Mouse (Mus musculus) heart, adult 18-20 months (tissue): ENCODE measurements around the gene Lct. TPM values are rescaled to one million over a fixed set of nuclear protein-coding genes. Genes with fewer than 3 reads are reported as not detected.
"Not testable (repeated sequence)": the region's sequence is repeated elsewhere in the genome, so short reads cannot be mapped to it uniquely, and the experiment has no call there.

Experiments
- DNase-seq, 2 experiments: peaks; one replicate each; pipeline ENCODE4 v3.0.0; 2021 to 2022; ENCODE audit warnings: mixed read lengths in 1 of 2
- long read RNA-seq, 2 experiments: library from polyadenylated mRNA; stranded (forward); transcript quantifications; one replicate each; pipeline ENCODE4 v2.0.0; 2021
- total RNA-seq, 2 experiments: library from RNA; stranded (reverse); gene quantifications; 2 replicates each; pipeline ENCODE4 v1.2.3; 2021

The Lct gene
- not detected for total RNA-seq
- long read RNA-seq, experiment 1: 0 reads
- long read RNA-seq, experiment 2: 0 reads

DNA sequence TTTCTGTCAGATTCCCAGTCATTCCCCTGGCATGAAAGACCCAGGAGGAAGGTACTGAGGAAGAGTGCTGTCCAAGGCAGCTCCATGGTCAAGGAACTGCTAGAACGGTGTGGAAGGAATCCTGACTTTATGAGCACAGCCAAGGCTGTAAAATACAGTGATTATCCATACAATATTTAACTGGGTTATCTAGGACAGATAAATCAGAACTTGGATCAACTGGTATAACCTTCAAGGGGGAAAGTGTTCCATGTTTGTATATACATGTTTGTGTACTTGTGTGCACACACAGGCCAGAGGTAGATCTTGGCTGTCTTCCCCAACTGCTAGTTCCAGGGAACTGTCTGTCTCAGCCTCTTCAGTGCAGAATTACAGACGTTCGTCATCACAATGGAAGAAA lies at the start of gene Lct:
Gene Lct, minus strand, starts transcription at position 101 of the 400 bp plus-strand sequence.
- no peak for DNase-seq

GRCm38 (mm10) chr1:128376841-128377240 lies 48.7 kb upstream of the Lct start:
- DNase-seq: no peak

- peak in 1 of 2 experiments; percentile 27 for DNase-seq
Observed at GRCm38 (mm10) chr1:128372143-128372860, 44.2 kb upstream of the Lct start.

DNA sequence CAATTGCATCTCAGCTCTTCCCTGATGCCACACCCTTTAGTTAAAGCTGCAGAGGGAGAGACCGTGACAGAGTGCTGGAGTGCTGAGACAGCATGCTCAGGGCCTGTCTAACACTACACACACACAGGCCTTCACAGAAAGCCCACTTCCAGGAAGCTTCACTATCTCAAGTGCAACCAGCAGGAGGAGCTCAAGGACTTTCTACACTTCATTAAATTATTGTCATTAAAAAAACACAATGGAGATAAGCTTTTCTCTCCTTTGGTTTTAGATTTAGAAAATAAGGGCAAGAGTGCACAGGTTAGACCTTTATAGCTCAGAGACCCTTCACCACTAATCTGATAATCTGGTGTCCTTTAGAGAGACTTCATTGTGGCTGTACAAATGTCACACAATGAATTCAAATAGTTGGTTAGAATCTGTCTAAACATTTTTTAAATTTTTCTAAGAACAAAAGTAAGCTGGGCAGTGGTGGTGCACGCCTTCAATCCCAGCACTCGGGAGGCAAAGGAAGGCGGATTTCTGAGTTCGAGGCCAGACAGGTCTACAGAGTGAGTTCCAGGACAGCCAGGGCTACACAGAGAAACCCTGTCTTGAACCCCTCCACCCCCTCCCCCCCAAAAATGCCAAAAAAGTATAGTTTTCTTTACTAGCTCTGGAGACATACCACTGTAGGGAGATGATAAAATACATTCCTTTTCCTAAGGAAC lies 40.8 kb upstream of the Lct start:
- DNase-seq: peak; percentile 13 to 57

DNA sequence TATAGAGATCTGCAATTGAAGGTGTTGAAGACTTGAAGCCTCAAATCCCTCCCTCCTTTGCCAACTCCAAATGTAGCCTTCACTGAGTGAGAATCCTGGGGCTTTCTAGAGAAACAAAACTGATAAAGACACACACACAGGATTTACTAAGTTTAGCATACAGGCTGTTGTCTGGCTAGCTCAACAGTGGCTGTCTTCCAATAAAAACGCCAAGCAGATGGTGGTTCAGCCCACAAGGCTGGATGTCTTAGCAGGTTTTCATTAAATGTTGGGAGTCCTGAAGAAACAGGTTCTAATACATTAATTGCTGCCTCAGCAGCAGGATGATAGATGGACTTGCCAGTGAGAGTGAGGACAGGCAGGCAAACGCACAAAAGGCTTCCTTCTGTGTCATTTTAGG lies 32.5 kb upstream of the Lct start:
- DNase-seq: no peak

DNA sequence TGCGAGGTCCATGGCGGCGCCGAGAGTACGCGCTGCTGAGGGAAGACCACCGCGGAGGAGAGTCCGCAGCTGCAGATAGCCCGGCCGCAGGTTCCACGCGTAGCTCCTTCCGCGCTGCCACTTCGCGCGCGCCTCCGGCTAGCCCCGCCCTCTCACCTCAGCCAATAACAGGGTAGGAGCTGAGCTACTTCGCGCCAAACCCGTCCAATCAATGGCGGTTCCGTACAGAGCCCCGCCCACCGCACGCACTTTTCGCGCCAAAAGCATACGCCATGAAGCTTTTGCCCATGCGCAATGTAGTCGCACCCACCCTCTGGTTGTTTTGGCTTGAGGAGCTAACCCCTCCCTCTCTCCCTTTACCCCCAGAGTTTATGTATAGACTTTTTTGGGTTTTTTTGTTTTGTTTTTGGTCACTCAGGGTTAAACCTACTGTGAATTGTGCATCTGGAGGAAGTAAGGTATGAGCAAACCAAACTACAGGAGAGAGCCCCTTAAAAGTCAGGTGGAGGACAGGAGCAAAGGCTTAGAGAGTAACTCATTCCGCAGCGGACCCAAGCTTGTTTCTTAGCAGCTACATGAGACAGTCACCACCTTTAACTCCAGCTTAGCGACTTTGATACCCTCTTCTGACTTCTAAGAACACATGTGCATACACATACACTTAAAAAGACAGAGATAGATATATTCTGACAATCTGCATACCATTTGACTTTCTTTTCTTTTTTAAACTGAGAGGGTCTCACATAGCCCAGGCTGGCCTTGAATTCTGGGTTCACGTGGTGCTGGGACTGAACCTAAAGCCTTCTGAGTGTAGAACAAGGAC lies 31.6 kb upstream of the Lct start, which contains the start of gene Mcm6:
Gene Mcm6, minus strand, starts transcription at position 111 of the 823 bp plus-strand sequence.
- peak; percentile 96 for DNase-seq

DNA sequence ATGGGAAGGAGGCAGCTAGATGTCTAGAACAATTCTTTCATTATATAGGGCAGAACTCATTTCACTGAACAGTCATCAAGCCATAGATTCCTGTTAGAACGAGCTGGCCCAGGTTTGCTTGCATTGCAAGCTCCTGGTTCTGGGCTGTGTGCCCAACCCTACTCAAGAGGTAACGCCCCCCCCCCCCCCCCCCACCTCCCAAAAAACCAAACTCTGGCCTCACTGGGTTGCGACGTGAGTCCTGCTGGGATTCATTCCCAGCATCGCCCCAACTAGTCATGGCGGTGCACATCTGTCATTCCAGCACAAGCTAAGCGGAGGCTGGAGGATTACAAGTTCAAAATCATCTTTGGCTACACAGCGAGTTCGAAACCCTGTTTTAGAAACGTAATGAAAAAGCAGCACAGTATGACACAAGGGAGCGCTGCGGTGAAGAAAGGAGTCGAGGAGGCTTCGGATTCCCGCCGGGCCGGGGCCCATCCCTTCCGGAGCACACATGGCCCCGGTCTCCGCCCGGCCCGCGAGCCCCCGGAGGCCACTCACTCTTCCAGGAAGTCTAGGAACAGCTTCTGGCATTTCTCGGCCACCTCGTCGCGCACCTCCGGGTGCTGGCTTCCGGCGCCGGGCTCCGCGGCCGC lies 30.9 kb upstream of the Lct start:
- peak in 1 of 2 experiments; percentile 4 for DNase-seq

DNA sequence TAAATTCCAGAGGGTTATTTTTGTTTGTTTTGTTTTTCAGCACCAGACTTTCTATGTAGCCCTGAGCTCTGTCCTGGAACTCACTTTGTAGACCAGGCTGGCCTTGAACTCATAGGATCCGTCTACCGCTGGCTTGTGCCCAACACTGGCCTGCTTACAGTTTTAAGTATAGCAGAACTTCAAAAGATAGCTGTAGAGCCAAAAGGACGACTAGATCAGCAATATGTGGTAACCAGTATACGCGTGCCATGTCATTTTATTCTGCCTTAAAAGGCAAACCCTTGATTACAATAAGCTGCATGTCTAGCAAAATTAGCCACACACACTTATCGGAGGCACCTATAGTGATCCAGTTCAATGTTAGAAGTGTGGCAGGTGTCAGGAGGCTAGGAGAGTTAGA lies 30.2 kb upstream of the Lct start:
- DNase-seq: no peak

- DNase-seq: no peak
Observed at GRCm38 (mm10) chr1:128357452-128357851, 29.3 kb upstream of the Lct start.

DNA sequence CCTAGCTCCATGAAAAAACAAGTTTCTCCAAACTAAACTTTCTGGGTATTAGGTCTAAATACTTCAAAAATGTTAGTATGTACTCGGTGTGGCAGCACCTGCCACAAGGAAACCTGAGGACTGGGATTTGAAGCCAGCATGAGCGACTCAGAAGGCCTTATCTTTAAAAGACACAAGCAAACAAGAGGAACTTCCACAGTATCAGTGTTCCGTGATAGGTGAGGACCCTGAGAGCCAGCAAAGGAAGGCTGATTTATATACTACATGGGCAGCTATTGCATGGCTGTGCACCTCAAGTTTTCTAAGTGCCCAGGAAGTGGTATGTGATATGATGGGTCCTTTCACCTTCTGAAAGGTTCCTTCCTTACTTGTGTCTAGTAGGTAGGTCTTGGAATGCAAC lies 25.0 kb upstream of the Lct start:
- DNase-seq: no peak

DNA sequence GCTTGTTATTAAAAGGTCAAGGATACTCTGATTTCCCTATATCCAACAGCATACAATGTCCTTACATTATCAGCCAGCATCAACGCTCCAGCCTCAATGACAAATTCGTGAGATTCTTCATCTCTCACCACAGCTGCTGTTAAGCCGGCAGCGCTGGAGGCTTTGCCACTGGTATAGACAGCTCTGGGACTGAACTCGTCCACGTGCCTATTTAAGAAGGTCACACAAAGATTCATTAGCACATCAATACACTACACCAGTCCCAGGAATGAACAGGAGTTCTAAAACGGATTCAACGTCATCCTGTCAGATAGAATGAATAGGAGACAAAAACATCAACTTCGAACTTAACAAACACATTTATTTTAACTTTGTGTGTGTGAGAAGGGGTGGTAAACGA lies 16.1 kb upstream of the Lct start:
- DNase-seq: no peak

GRCm38 (mm10) chr1:128337708-128338320 lies 9.7 kb upstream of the Lct start:
- DNase-seq: no peak

- no peak for DNase-seq
Observed at GRCm38 (mm10) chr1:128330313-128330712, 2.2 kb upstream of the Lct start.

DNA sequence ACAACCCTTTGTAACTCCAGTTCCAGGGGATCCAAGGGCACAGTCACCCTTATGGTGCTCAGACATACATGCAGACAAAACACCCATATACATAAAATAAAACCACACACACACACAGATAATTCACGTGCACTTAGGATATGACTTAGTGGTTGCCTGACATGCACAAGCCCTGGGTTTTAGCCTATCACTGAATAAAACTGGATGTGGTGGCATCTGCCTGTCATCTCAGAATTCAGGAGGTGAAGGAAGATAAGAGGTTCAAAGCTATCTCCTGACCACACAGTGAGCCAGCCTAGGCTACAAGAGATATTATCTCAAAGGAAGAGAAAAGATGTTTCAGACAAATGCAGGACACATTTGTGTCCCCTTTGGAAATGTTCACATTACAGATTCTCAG lies 953 bp downstream of the Lct start:
- DNase-seq: no peak

- DNase-seq: no peak
Observed at GRCm38 (mm10) chr1:128324776-128325175, 3.3 kb downstream of the Lct start.

DNA sequence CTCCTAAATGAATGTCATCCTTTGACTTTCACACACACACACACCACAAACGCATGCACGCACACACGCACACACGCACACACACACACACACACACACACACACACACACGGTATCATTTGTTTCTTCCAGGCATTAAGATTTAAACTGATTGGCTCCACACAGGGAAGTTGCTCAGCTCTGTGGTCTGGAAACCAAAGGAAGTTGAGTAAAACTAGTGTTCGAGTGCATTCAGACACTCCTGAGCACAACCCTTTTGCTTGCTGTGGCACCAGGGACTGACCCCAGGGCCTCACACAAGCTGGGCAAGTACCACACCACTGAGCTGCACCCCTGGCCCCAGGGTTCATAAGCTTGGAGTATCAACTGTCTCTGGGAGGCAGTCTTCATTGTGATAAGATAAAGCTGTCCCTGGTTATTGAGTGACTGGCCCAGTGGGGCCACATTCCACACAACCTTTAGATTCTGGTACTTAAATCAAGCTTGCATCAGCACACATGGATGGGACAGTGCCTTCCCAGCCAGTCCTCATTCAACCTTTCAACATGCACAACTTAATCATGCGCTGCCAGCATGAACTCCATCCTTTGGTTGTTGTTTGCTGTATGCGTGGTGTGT lies 5.0 kb downstream of the Lct start:
- DNase-seq: no peak

- DNase-seq: not testable (repeated sequence)
Observed at GRCm38 (mm10) chr1:128319266-128319665, 8.9 kb downstream of the Lct start.

- DNase-seq: no peak
Observed at GRCm38 (mm10) chr1:128314665-128315064, 13.5 kb downstream of the Lct start.

DNA sequence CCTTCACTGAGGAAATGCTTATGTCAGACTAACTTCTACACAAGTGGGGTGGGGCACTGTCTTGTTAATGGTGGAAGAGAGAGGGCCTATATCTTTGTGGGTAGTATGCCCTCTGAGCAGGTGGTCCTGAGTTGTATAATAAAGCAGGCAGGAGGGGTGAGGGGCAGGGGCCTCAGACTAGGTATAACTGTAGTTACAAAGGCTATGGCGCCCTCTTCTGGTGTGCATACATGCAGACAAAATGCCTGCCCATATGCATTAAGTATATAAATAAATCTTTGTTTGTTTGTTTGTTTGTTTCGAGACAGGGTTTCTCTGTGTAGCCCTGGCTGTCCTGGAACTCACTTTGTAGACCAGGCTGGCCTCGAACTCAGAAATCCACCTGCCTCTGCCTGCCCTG lies 19.1 kb downstream of the Lct start:
- no peak for DNase-seq

DNA sequence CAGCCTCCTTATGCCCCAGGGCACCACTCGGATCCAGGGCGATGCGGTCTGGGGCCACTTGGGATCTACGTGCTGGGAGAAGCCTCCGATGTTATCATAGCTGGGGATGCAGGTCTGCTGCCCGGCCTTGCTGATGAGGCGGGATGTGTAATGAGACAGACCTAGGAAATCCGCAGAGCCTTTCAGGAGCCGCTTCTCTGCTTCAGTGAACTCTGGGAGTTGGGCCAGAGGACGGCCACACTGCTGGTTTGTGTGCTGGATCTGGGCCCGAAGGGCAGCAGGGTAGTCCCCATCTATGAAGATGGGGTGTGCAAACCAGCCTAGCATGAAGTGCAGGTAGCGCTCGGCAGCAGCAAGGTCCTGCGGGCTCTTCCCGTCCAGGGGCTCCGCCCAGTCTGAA lies 24.2 kb downstream of the Lct start:
- DNase-seq: no peak
